Mouse (Mus musculus): Measurements from ENCODE around the gene Zfp710.

Zfp710 gene

GRCm38 (mm10) chr7:80078792-80079301 is 54.2 kb downstream of the Zfp710 start:
- peak; percentile 94 for DNase-seq (ENCODE audit: low spot score)

GRCm38 (mm10) chr7:80081586-80082554 is 57.3 kb downstream of the Zfp710 start:
- no peak for DNase-seq (ENCODE audit: low spot score)

GRCm38 (mm10) chr7:80084484-80084931 is 59.9 kb downstream of the Zfp710 start:
- DNase-seq (ENCODE audit: low spot score), result no peak

GRCm38 (mm10) chr7:80085970-80086715 is 61.5 kb downstream of the Zfp710 start:
- no peak for DNase-seq (ENCODE audit: low spot score)

GRCm38 (mm10) chr7:80088191-80088590 is 63.6 kb downstream of the Zfp710 start:
- peak; percentile 81 for DNase-seq (ENCODE audit: low spot score)

GRCm38 (mm10) chr7:80090191-80091003 is 65.8 kb downstream of the Zfp710 start:
- no peak for DNase-seq (ENCODE audit: low spot score)

- no peak for DNase-seq (ENCODE audit: low spot score)
Observed at GRCm38 (mm10) chr7:80091004-80091865, 66.6 kb downstream of the Zfp710 start.

GRCm38 (mm10) chr7:80091866-80092210 is 67.2 kb downstream of the Zfp710 start:
- no peak for DNase-seq (ENCODE audit: low spot score)

GRCm38 (mm10) chr7:80092351-80093046 is 67.9 kb downstream of the Zfp710 start:
- DNase-seq (ENCODE audit: low spot score), result no peak

GRCm38 (mm10) chr7:80094481-80094880 is 69.9 kb downstream of the Zfp710 start:
- DNase-seq (ENCODE audit: low spot score), result no peak

GRCm38 (mm10) chr7:80095598-80096309 is 71.1 kb downstream of the Zfp710 start:
- DNase-seq (ENCODE audit: low spot score), result no peak

GRCm38 (mm10) chr7:80098389-80098976 is 73.9 kb downstream of the Zfp710 start:
- no peak for DNase-seq (ENCODE audit: low spot score)

GRCm38 (mm10) chr7:80103335-80103734 is 78.7 kb downstream of the Zfp710 start:
- DNase-seq (ENCODE audit: low spot score), result no peak

- no peak for DNase-seq (ENCODE audit: low spot score)
Observed at GRCm38 (mm10) chr7:80105637-80106390, 81.2 kb downstream of the Zfp710 start.

- DNase-seq (ENCODE audit: low spot score), result no peak
Observed at GRCm38 (mm10) chr7:80106441-80106840, 81.8 kb downstream of the Zfp710 start.

- DNase-seq (ENCODE audit: low spot score), result no peak
Observed at GRCm38 (mm10) chr7:80111066-80112045, 86.7 kb downstream of the Zfp710 start.

- peak; percentile 61 for DNase-seq (ENCODE audit: low spot score)
Observed at GRCm38 (mm10) chr7:80113989-80114388, 89.4 kb downstream of the Zfp710 start.
